Mouse (Mus musculus): ENCODE results near the gene Arhgap24. TPM values are rescaled to one million over a fixed set of nuclear protein-coding genes. Genes with fewer than 3 reads are reported as not detected.

The Arhgap24 gene
- polyA plus RNA-seq, 1 experiment from 2014 or later, result 3.2 TPM

GRCm38 (mm10) chr5:102614081-102614480, 132.9 kb downstream of the Arhgap24 start:
- TF ChIP-seq EP300 (IDR thresholded peaks at IDR 0.05; ENCODE audit: low read depth) (no peak), CTCF (IDR thresholded peaks at IDR 0.05; ENCODE audit: low read depth) (no peak)
- H3K4me1 ChIP-seq (ENCODE audit: insufficient read depth), result peaks cover 5% of the 10 kb centered on the region; the same call in 1 of the 2 replicates
- H3K9ac ChIP-seq (replicated peaks), result no peak overlapping the region
- no peak for DNase-seq
- H3K27me3 ChIP-seq (ENCODE audit: insufficient read depth, low read length), result no peaks in the 10 kb centered on the region
- no peak for ATAC-seq
- no peaks in the 10 kb centered on the region for H3K9me3 ChIP-seq (ENCODE audit: low read length)
- whole genome bisulfite sequencing (ENCODE audit: insufficient replicate concordance), result 87% methylated on average over 2 of the region's 2 CpGs
- no peak overlapping the region for H3K4me2 ChIP-seq (ENCODE audit: low read depth, low read length)
- H3K36me3 ChIP-seq (replicated peaks; ENCODE audit: insufficient read depth, low read length), result no peaks in the 10 kb centered on the region
- no peak overlapping the region for H3K27ac ChIP-seq (ENCODE audit: low read depth)
- no peak overlapping the region for H3K4me3 ChIP-seq (ENCODE audit: low read depth, low read length)

GRCm38 (mm10) chr5:102615249-102615648, 134.1 kb downstream of the Arhgap24 start:
- no peaks in the 10 kb centered on the region for H3K36me3 ChIP-seq (replicated peaks; ENCODE audit: insufficient read depth, low read length)

GRCm38 (mm10) chr5:102621036-102621435, 139.8 kb downstream of the Arhgap24 start:
- no peak for DNase-seq
- 64% methylated on average over 1 of the region's 1 CpGs for WGBS (ENCODE audit: insufficient replicate concordance)
- H3K36me3 ChIP-seq (replicated peaks; ENCODE audit: insufficient read depth, low read length), result no peaks in the 10 kb centered on the region

More at GRCm38 (mm10) chr5:102615249-102615648, 134.1 kb downstream of the Arhgap24 start:
- Histone ChIP-seq H3K4me1 (ENCODE audit: insufficient read depth) (peaks cover 5% of the 10 kb centered on the region; the same call in 1 of the 2 replicates), H3K27me3 (ENCODE audit: insufficient read depth, low read length) (no peaks in the 10 kb centered on the region), H3K4me3 (ENCODE audit: low read depth, low read length) (no peak overlapping the region), H3K9me3 (ENCODE audit: low read length) (no peaks in the 10 kb centered on the region), H3K9ac (replicated peaks) (no peak overlapping the region), H3K27ac (ENCODE audit: low read depth) (no peak overlapping the region), H3K4me2 (ENCODE audit: low read depth, low read length) (no peak overlapping the region)
- no peak for TF ChIP-seq EP300 (IDR thresholded peaks at IDR 0.05; ENCODE audit: low read depth)
- TF ChIP-seq CTCF (IDR thresholded peaks at IDR 0.05; ENCODE audit: low read depth), result no peak
- DNase-seq (no peak), ATAC-seq (no peak)
- WGBS (ENCODE audit: insufficient replicate concordance), result 78% methylated on average over 6 of the region's 6 CpGs

GRCm38 (mm10) chr5:102623807-102624435, 142.7 kb downstream of the Arhgap24 start:
- no peak overlapping the region for H3K27ac ChIP-seq (ENCODE audit: low read depth)
- 80% methylated on average over 3 of the region's 3 CpGs for WGBS (ENCODE audit: insufficient replicate concordance)
- H3K27me3 ChIP-seq (ENCODE audit: insufficient read depth, low read length), result no peaks in the 10 kb centered on the region
- no peak overlapping the region for H3K9ac ChIP-seq (replicated peaks)
- TF ChIP-seq CTCF (IDR thresholded peaks at IDR 0.05; ENCODE audit: low read depth) (no peak), EP300 (IDR thresholded peaks at IDR 0.05; ENCODE audit: low read depth) (no peak)
- no peak overlapping the region for H3K4me2 ChIP-seq (ENCODE audit: low read depth, low read length)
- H3K4me3 ChIP-seq (ENCODE audit: low read depth, low read length), result no peak overlapping the region
- H3K4me1 ChIP-seq (ENCODE audit: insufficient read depth), result no peaks in the 10 kb centered on the region
- DNase-seq (no peak), ATAC-seq (no peak)
- no peaks in the 10 kb centered on the region for H3K36me3 ChIP-seq (replicated peaks; ENCODE audit: insufficient read depth, low read length)
- no peaks in the 10 kb centered on the region for H3K9me3 ChIP-seq (ENCODE audit: low read length)

More at GRCm38 (mm10) chr5:102621036-102621435, 139.8 kb downstream of the Arhgap24 start:
- Histone ChIP-seq H3K27ac (ENCODE audit: low read depth) (no peak overlapping the region), H3K9ac (replicated peaks) (no peak overlapping the region), H3K4me3 (ENCODE audit: low read depth, low read length) (no peak overlapping the region), H3K27me3 (ENCODE audit: insufficient read depth, low read length) (no peaks in the 10 kb centered on the region), H3K9me3 (ENCODE audit: low read length) (no peaks in the 10 kb centered on the region), H3K4me1 (ENCODE audit: insufficient read depth) (peaks cover 3% of the 10 kb centered on the region; the same call in 1 of the 2 replicates), H3K4me2 (ENCODE audit: low read depth, low read length) (no peak overlapping the region)
- ATAC-seq, result no peak
- TF ChIP-seq CTCF (IDR thresholded peaks at IDR 0.05; ENCODE audit: low read depth), result no peak
- no peak for TF ChIP-seq EP300 (IDR thresholded peaks at IDR 0.05; ENCODE audit: low read depth)

- no peak for ATAC-seq
- TF ChIP-seq EP300 (IDR thresholded peaks at IDR 0.05; ENCODE audit: low read depth) (no peak), CTCF (IDR thresholded peaks at IDR 0.05; ENCODE audit: low read depth) (no peak)
- Histone ChIP-seq H3K9me3 (ENCODE audit: low read length) (no peaks in the 10 kb centered on the region), H3K4me3 (ENCODE audit: low read depth, low read length) (no peak overlapping the region), H3K4me1 (ENCODE audit: insufficient read depth) (no peaks in the 10 kb centered on the region), H3K27me3 (ENCODE audit: insufficient read depth, low read length) (no peaks in the 10 kb centered on the region), H3K4me2 (ENCODE audit: low read depth, low read length) (no peak overlapping the region), H3K27ac (ENCODE audit: low read depth) (no peak overlapping the region), H3K36me3 (replicated peaks; ENCODE audit: insufficient read depth, low read length) (no peaks in the 10 kb centered on the region), H3K9ac (replicated peaks) (no peak overlapping the region)
- 65% methylated on average over 2 of the region's 2 CpGs for WGBS (ENCODE audit: insufficient replicate concordance)
- no peak for DNase-seq
Measured at GRCm38 (mm10) chr5:102626671-102627070, 145.5 kb downstream of the Arhgap24 start.

- H3K9ac ChIP-seq (replicated peaks), result no peak overlapping the region
- DNase-seq (no peak), ATAC-seq (no peak)
- no peaks in the 10 kb centered on the region for H3K27me3 ChIP-seq (ENCODE audit: insufficient read depth, low read length)
- 68% methylated on average over 11 of the region's 11 CpGs for WGBS (ENCODE audit: insufficient replicate concordance)
- no peaks in the 10 kb centered on the region for H3K9me3 ChIP-seq (ENCODE audit: low read length)
- no peaks in the 10 kb centered on the region for H3K36me3 ChIP-seq (replicated peaks; ENCODE audit: insufficient read depth, low read length)
- H3K4me2 ChIP-seq (ENCODE audit: low read depth, low read length), result no peak overlapping the region
- H3K4me1 ChIP-seq (ENCODE audit: insufficient read depth), result no peaks in the 10 kb centered on the region
- no peak overlapping the region for H3K27ac ChIP-seq (ENCODE audit: low read depth)
- TF ChIP-seq CTCF (IDR thresholded peaks at IDR 0.05; ENCODE audit: low read depth) (no peak), EP300 (IDR thresholded peaks at IDR 0.05; ENCODE audit: low read depth) (no peak)
- H3K4me3 ChIP-seq (ENCODE audit: low read depth, low read length), result no peak overlapping the region
Measured at GRCm38 (mm10) chr5:102629362-102629771, 148.2 kb downstream of the Arhgap24 start.

Data from liver, postnatal 0 days (tissue).